Mouse (Mus musculus): ENCODE measurements around the gene Calm5. TPM values are rescaled to one million over a fixed set of nuclear protein-coding genes. Genes with fewer than 3 reads are reported as not detected.
"Not testable (repeated sequence)": the region's sequence is repeated elsewhere in the genome, so short reads cannot be mapped to it uniquely, and the experiment has no call there.

The Calm5 gene
- polyA plus RNA-seq, 1 experiment: not detected

DNA sequence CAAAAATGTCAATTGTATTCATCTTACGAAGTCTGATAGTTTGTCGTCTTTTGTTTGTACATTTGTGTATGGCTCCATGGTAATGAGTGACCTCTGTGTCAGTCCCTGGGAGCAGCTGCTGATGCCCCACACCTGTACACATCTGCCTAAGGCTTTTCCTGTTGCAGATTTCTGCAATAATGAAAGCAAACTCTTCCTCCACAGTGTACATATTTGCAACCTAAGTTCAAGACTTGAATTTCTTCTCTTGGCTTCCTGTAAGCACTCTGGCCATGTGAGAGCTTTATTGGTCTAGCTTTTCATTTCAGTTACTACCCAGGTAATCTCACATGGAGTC, 35.3 kb upstream of the Calm5 start:
- H3K4me1 ChIP-seq (ENCODE audit: control insufficient read depth, insufficient read depth, insufficient read length): no peaks in the 10 kb centered on the region; the same call in 1 of the 2 replicates
- H3K27me3 ChIP-seq (ENCODE audit: control insufficient read depth, insufficient read depth, low read length): no peaks in the 10 kb centered on the region
- 90% methylated on average over 2 of the region's 2 CpGs for WGBS
- no peak overlapping the region for H3K27ac ChIP-seq (ENCODE audit: insufficient read depth, low read length)
- H3K4me3 ChIP-seq (ENCODE audit: extremely low read depth, insufficient read depth, insufficient read length): no peak overlapping the region
- no peaks in the 10 kb centered on the region for H3K36me3 ChIP-seq (ENCODE audit: control insufficient read depth, insufficient read depth, low read length)
- DNase-seq (ENCODE audit: low read depth in 1 of 2, low spot score in 2 of 2): no peak
- TF ChIP-seq CTCF (IDR thresholded peaks at IDR 0.05; ENCODE audit: extremely low read depth, insufficient read depth, insufficient read length, insufficient replicate concordance) (no peak), POLR2A (IDR thresholded peaks at IDR 0.05; ENCODE audit: low read depth, low read length) (no peak)

DNA sequence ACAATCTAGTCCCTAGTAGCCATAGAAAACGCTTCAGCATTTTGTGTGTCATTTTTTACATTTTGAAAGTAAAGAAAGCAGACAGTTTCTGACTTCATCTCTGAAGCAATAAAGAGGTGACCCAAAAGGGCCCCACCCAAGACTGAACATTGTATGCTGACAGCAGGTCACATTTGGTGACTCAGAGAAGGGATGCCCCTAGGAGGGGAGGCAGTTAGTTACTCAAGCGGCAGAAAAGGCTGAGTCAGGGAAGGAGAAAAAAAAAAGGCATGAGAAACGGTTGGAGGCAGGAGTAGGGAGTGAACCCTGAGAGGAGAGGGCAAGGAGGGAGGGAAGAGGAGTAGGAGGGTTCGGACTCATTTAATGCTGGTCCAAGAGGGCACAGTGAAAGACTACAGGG, 31.9 kb upstream of the Calm5 start:
- TF ChIP-seq CTCF (IDR thresholded peaks at IDR 0.05; ENCODE audit: extremely low read depth, insufficient read depth, insufficient read length, insufficient replicate concordance) (no peak), POLR2A (IDR thresholded peaks at IDR 0.05; ENCODE audit: low read depth, low read length) (no peak)
- no peak overlapping the region for H3K4me3 ChIP-seq (ENCODE audit: extremely low read depth, insufficient read depth, insufficient read length)
- DNase-seq (ENCODE audit: low read depth in 1 of 2, low spot score in 2 of 2): no peak
- H3K27ac ChIP-seq (ENCODE audit: insufficient read depth, low read length): no peak overlapping the region
- no peaks in the 10 kb centered on the region; the same call in 1 of the 2 replicates for H3K4me1 ChIP-seq (ENCODE audit: control insufficient read depth, insufficient read depth, insufficient read length)
- H3K27me3 ChIP-seq (ENCODE audit: control insufficient read depth, insufficient read depth, low read length): no peaks in the 10 kb centered on the region
- WGBS: 63% methylated on average over 4 of the region's 4 CpGs
- no peaks in the 10 kb centered on the region for H3K36me3 ChIP-seq (ENCODE audit: control insufficient read depth, insufficient read depth, low read length)

DNA sequence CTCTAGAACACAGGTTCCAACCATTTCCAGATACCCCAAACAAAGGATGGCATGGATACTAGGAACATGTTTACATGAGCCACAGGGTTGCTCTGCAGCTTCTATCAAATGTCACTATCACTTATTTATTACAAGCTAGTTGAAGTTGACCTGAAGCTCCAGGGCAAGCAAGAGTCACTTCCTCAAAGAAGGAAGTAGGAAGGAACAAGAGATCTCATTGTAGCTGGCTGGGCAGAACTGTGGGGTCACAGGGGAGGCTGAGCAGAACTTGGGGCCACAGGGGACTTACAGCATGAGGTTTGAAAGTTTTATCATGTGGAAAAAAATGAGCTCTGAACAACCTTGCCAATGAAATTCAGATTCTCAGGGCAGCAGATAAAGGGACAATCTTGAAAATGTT, 28.2 kb upstream of the Calm5 start:
- no peaks in the 10 kb centered on the region for H3K4me1 ChIP-seq (ENCODE audit: control insufficient read depth, insufficient read depth, insufficient read length)
- no peaks in the 10 kb centered on the region for H3K36me3 ChIP-seq (ENCODE audit: control insufficient read depth, insufficient read depth, low read length)
- H3K4me3 ChIP-seq (ENCODE audit: extremely low read depth, insufficient read depth, insufficient read length): no peak overlapping the region
- TF ChIP-seq CTCF (IDR thresholded peaks at IDR 0.05; ENCODE audit: extremely low read depth, insufficient read depth, insufficient read length, insufficient replicate concordance) (no peak), POLR2A (IDR thresholded peaks at IDR 0.05; ENCODE audit: low read depth, low read length) (no peak)
- no peak for DNase-seq (ENCODE audit: low read depth in 1 of 2, low spot score in 2 of 2)
- H3K27me3 ChIP-seq (ENCODE audit: control insufficient read depth, insufficient read depth, low read length): no peaks in the 10 kb centered on the region
- H3K27ac ChIP-seq (ENCODE audit: insufficient read depth, low read length): no peak overlapping the region

DNA sequence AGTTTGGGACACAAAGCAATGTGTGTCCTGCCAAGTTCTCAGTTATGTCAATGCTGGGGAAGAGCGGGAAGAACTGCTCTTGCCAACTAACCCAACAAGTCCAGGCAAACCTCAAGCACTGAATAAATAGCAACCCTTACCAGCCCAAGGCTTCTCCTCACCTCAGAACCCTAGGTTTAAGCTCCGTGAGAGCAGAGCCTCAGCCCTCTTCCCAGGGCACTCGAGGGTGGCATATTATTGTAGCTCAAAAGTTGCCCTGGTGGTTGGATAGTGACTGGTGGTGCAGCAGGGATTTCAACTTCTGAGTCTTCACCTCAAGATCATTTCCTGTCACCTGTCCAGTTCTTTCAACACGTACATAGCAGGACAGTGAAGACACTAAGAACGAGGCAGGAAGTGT, 22.4 kb upstream of the Calm5 start:
- no peak for DNase-seq (ENCODE audit: low read depth in 1 of 2, low spot score in 2 of 2)
- Histone ChIP-seq H3K36me3 (ENCODE audit: control insufficient read depth, insufficient read depth, low read length) (no peaks in the 10 kb centered on the region), H3K4me3 (ENCODE audit: extremely low read depth, insufficient read depth, insufficient read length) (no peak overlapping the region), H3K4me1 (ENCODE audit: control insufficient read depth, insufficient read depth, insufficient read length) (no peaks in the 10 kb centered on the region), H3K27me3 (ENCODE audit: control insufficient read depth, insufficient read depth, low read length) (no peaks in the 10 kb centered on the region), H3K27ac (ENCODE audit: insufficient read depth, low read length) (no peak overlapping the region)
- TF ChIP-seq CTCF (IDR thresholded peaks at IDR 0.05; ENCODE audit: extremely low read depth, insufficient read depth, insufficient read length, insufficient replicate concordance) (no peak), POLR2A (IDR thresholded peaks at IDR 0.05; ENCODE audit: low read depth, low read length) (no peak)
- WGBS: 42% methylated on average over 5 of the region's 5 CpGs

DNA sequence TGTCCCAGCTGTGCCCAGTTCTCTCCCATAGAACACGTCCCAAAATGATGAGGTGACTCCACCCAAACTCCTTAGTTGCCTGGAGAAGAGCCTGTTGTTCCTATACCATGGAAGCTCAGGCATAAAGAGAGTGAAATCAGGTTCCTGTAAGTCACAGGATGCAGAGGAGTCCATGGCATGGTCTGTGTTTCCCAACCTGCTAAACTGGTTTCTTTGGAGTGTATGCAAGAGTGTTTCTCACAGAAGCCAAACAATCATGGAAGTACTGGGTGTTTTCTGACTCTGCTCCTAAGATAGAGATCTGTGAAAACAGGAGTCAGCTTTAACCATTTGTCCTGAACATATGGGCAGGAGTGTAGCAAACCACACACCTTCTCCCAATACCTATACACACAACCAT, 22.0 kb upstream of the Calm5 start:
- no peak overlapping the region for H3K27ac ChIP-seq (ENCODE audit: insufficient read depth, low read length)
- WGBS: 47% methylated on average over 1 of the region's 1 CpGs
- TF ChIP-seq CTCF (IDR thresholded peaks at IDR 0.05; ENCODE audit: extremely low read depth, insufficient read depth, insufficient read length, insufficient replicate concordance): no peak
- TF ChIP-seq POLR2A (IDR thresholded peaks at IDR 0.05; ENCODE audit: low read depth, low read length): no peak
- H3K36me3 ChIP-seq (ENCODE audit: control insufficient read depth, insufficient read depth, low read length): no peaks in the 10 kb centered on the region
- no peak for DNase-seq (ENCODE audit: low read depth in 1 of 2, low spot score in 2 of 2)
- H3K4me1 ChIP-seq (ENCODE audit: control insufficient read depth, insufficient read depth, insufficient read length): no peaks in the 10 kb centered on the region
- H3K27me3 ChIP-seq (ENCODE audit: control insufficient read depth, insufficient read depth, low read length): no peaks in the 10 kb centered on the region
- no peak overlapping the region for H3K4me3 ChIP-seq (ENCODE audit: extremely low read depth, insufficient read depth, insufficient read length)

DNA sequence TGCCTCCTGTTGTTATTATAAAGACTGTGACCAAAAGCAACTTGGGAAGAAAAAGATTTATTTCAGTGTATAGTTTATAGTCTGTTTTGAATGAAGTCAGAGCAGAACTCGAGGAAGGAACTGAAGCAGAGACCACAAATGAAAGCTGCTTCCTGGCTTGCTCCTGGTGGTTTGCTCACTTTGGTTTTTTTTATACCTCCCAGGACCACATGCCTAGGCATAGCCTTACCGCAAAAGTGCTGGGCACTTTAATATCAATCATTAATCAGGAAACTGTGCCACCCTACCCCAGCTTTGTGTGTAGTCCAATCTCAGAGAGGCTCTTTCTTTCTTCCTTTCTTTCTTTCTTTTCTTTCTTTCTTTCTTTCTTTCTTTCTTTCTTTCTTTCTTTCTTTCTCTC, 21.5 kb upstream of the Calm5 start:
- Histone ChIP-seq H3K27me3 (ENCODE audit: control insufficient read depth, insufficient read depth, low read length) (no peaks in the 10 kb centered on the region), H3K4me1 (ENCODE audit: control insufficient read depth, insufficient read depth, insufficient read length) (no peaks in the 10 kb centered on the region), H3K27ac (ENCODE audit: insufficient read depth, low read length) (no peak overlapping the region), H3K36me3 (ENCODE audit: control insufficient read depth, insufficient read depth, low read length) (no peaks in the 10 kb centered on the region), H3K4me3 (ENCODE audit: extremely low read depth, insufficient read depth, insufficient read length) (no peak overlapping the region)
- DNase-seq (ENCODE audit: low read depth in 1 of 2, low spot score in 2 of 2): no peak
- WGBS: 9% methylated on average over 2 of the region's 2 CpGs
- TF ChIP-seq POLR2A (IDR thresholded peaks at IDR 0.05; ENCODE audit: low read depth, low read length): no peak
- TF ChIP-seq CTCF (IDR thresholded peaks at IDR 0.05; ENCODE audit: extremely low read depth, insufficient read depth, insufficient read length, insufficient replicate concordance): no peak

DNA sequence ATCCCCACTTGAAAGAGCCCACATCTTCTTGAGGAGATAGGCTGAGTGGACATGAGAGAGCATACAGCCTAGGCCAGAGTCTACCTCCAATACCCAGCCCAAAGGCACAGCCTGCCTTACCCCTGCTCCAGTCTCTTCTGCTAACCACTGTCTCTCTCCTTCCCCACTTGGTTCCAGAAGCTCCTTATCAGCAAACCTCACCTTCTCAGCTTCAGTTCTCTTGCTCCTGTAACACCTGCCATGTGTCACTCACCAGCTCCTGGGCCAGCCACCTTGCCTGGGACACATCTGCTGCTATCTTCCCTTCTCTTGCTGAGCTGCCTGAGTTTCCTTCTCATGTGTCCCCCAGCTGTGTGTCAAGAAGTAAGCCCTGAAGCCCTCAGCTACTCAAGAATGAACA, 20.3 kb upstream of the Calm5 start:
- not testable (repeated sequence) for H3K4me3 ChIP-seq (ENCODE audit: extremely low read depth, insufficient read depth, insufficient read length); H3K36me3 ChIP-seq (ENCODE audit: control insufficient read depth, insufficient read depth, low read length); H3K4me1 ChIP-seq (ENCODE audit: control insufficient read depth, insufficient read depth, insufficient read length); H3K27me3 ChIP-seq (ENCODE audit: control insufficient read depth, insufficient read depth, low read length); DNase-seq (ENCODE audit: low read depth in 1 of 2, low spot score in 2 of 2); H3K27ac ChIP-seq (ENCODE audit: insufficient read depth, low read length)

DNA sequence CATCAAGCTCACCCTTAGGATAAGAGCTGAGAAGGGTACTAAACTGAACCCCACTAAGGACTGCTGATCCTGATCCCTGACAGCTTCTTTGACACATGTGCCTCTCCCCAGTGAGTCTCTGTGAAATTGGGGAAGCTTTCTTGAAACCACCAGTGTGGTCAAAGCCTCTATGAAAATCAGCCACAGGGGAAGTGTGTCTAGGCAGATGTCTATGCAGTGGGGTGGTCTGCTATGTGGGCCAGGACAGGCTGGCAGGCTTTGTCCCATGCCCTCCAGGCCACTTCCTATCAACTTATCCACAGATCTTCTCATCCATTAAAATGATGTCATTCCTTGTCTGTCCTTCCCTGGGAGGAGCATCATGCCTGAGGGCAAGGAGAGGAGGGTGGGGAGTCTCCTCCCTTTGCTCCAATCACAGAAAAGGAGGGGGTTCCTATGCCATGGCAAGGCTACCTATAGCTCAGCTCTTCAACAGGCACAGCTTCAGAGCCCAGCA, 16.6 kb upstream of the Calm5 start, which contains the start of gene Calm4:
TSS of gene Calm4 (plus strand) at position 446 of the 496 bp plus-strand sequence.
- not testable (repeated sequence) for H3K27me3 ChIP-seq (ENCODE audit: control insufficient read depth, insufficient read depth, low read length); H3K27ac ChIP-seq (ENCODE audit: insufficient read depth, low read length); H3K4me3 ChIP-seq (ENCODE audit: extremely low read depth, insufficient read depth, insufficient read length); DNase-seq (ENCODE audit: low read depth in 1 of 2, low spot score in 2 of 2); H3K4me1 ChIP-seq (ENCODE audit: control insufficient read depth, insufficient read depth, insufficient read length); H3K36me3 ChIP-seq (ENCODE audit: control insufficient read depth, insufficient read depth, low read length)

DNA sequence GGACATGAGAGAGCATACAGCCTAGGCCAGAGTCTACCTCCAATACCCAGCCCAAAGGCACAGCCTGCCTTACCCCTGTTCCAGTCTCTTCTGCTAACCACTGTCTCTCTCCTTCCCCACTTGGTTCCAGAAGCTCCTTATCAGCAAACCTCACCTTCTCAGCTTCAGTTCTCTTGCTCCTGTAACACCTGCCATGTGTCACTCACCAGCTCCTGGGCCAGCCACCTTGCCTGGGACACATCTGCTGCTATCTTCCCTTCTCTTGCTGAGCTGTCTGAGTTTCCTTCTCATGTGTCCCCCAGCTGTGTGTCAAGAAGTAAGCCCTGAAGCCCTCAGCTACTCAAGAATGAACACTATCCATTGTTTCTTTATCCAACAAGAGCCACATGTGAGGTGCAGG, 13.3 kb upstream of the Calm5 start:
- H3K36me3 ChIP-seq (ENCODE audit: control insufficient read depth, insufficient read depth, low read length); H3K4me1 ChIP-seq (ENCODE audit: control insufficient read depth, insufficient read depth, insufficient read length); H3K27ac ChIP-seq (ENCODE audit: insufficient read depth, low read length); H3K27me3 ChIP-seq (ENCODE audit: control insufficient read depth, insufficient read depth, low read length); DNase-seq (ENCODE audit: low read depth in 1 of 2, low spot score in 2 of 2); H3K4me3 ChIP-seq (ENCODE audit: extremely low read depth, insufficient read depth, insufficient read length): not testable (repeated sequence)

Data from spleen, adult 2 months (tissue).